In the genomic region with DNA sequence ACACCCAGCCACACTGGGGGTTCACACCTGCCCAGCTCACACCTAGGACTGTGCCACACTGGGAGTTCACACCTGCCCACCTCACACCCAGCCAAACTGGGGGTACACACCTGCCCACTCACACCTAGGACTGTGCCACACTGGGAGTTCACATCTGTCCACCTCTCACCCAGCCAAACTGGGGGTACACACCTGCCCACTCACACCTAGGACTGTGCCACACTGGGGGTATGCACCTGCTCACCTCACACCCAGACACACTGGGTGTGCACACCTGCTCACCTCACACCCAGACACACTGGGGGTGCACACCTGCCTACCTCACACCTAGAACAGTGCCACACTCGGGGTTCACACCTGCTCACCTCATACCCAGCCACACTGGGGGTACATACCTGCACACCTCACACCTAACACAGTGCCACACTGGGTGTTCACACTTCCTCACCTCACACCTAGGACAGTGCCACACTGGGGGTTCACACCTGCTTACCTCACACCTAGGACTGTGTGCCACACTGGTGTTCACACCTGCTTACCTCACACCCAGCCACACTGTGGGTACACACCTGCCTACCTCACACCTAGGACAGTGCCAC, we compare ENCODE assay signal across 13 mouse cellular contexts. TPM values are rescaled to one million over a fixed set of nuclear protein-coding genes. Genes with fewer than 3 reads are reported as not detected.
DNase-seq lines count a peak whose midpoint lies in the region; ATAC-seq lines count a peak whose summit lies in the region.
"Had no signal": no experiment of that assay in that cellular context is flagged by ENCODE, and none has a peak within 500 bp of the region (broad histone marks: within the 10 kb centered on the region; RNA-seq: fewer than 3 reads in every experiment).

No protein-coding gene starts in this region.

- WGBS in intestine, embryonic 15.5 days, result 38% methylated on average over 1 of the region's 1 CpGs
- WGBS in intestine, embryonic 16.5 days, result 50% methylated on average over 1 of the region's 1 CpGs
- WGBS in embryonic facial prominence, embryonic 12.5 days, result 62% methylated on average over 1 of the region's 1 CpGs
- 54% methylated on average over 1 of the region's 1 CpGs for WGBS in forebrain, embryonic 15.5 days
- WGBS in midbrain, embryonic 13.5 days, result 50% methylated on average over 1 of the region's 1 CpGs

- peak; percentile 25; the same call in 1 of the 2 replicates for ATAC-seq in intestine, embryonic 15.5 days
- no peak; the same call in 1 of the 2 replicates for ATAC-seq in intestine, embryonic 16.5 days
- peak; percentile 69 for ATAC-seq in embryonic facial prominence, embryonic 12.5 days (ENCODE audit: insufficient number of reproducible peaks, insufficient read depth, low FRiP score, low TSS enrichment)
- peak; percentile 45 for ATAC-seq in forebrain, embryonic 15.5 days (replicated peaks)
- ATAC-seq in midbrain, embryonic 13.5 days, result peak; percentile 66
- ATAC-seq: CD4-positive, CD25-positive, alpha-beta regulatory T cell, adult 4 months had no signal

- no peak overlapping the region for H3K27ac ChIP-seq in intestine, embryonic 15.5 days
- H3K27ac ChIP-seq in intestine, embryonic 16.5 days (ENCODE audit: low read length), result no peak overlapping the region
- no peak overlapping the region for H3K27ac ChIP-seq in embryonic facial prominence, embryonic 12.5 days
- no peak overlapping the region for H3K27ac ChIP-seq in forebrain, embryonic 15.5 days (replicated peaks)
- no peak overlapping the region for H3K27ac ChIP-seq in midbrain, embryonic 13.5 days
- H3K27ac ChIP-seq: macrophage; stomach, embryonic 15.5 days had no signal

- no peak for DNase-seq in ovary, postnatal 36 days (ENCODE audit: low spot score)
- no peak for DNase-seq in urinary bladder, postnatal 4 days (ENCODE audit: low spot score in 2 of 2)
- DNase-seq: cerebellum, postnatal 10 days; kidney, adult 9 months had no signal

- no peaks in the 10 kb centered on the region for H3K36me3 ChIP-seq in intestine, embryonic 15.5 days
- H3K36me3 ChIP-seq in intestine, embryonic 16.5 days (ENCODE audit: control insufficient read depth, insufficient read depth, low read length), result no peaks in the 10 kb centered on the region
- H3K36me3 ChIP-seq in embryonic facial prominence, embryonic 12.5 days, result no peaks in the 10 kb centered on the region
- H3K36me3 ChIP-seq in forebrain, embryonic 15.5 days, result no peaks in the 10 kb centered on the region
- H3K36me3 ChIP-seq in midbrain, embryonic 13.5 days, result no peaks in the 10 kb centered on the region
- H3K36me3 ChIP-seq: stomach, embryonic 15.5 days had no signal

- H3K27me3 ChIP-seq in intestine, embryonic 15.5 days (replicated peaks), result no peaks in the 10 kb centered on the region
- H3K27me3 ChIP-seq in intestine, embryonic 16.5 days (replicated peaks; ENCODE audit: control insufficient read depth, insufficient read depth, low read length), result no peaks in the 10 kb centered on the region
- H3K27me3 ChIP-seq in embryonic facial prominence, embryonic 12.5 days, result 0 out of 2 replicates have a peak, but pooled peaks cover 2% of the 10 kb centered on the region
- H3K27me3 ChIP-seq in forebrain, embryonic 15.5 days, result no peaks in the 10 kb centered on the region
- no peaks in the 10 kb centered on the region for H3K27me3 ChIP-seq in midbrain, embryonic 13.5 days
- H3K27me3 ChIP-seq: stomach, embryonic 15.5 days had no signal

- no peak overlapping the region for H3K4me2 ChIP-seq in intestine, embryonic 15.5 days (replicated peaks)
- H3K4me2 ChIP-seq in intestine, embryonic 16.5 days (ENCODE audit: low read depth, low read length), result no peak overlapping the region
- no peak overlapping the region for H3K4me2 ChIP-seq in embryonic facial prominence, embryonic 12.5 days (replicated peaks)
- no peak overlapping the region for H3K4me2 ChIP-seq in forebrain, embryonic 15.5 days (replicated peaks)
- H3K4me2 ChIP-seq in midbrain, embryonic 13.5 days (replicated peaks), result no peak overlapping the region
- H3K4me2 ChIP-seq: stomach, embryonic 15.5 days had no signal

- no peaks in the 10 kb centered on the region for H3K4me1 ChIP-seq in intestine, embryonic 15.5 days (replicated peaks)
- H3K4me1 ChIP-seq in intestine, embryonic 16.5 days (ENCODE audit: control insufficient read depth, insufficient read depth, low read length), result no peaks in the 10 kb centered on the region
- peaks cover 2% of the 10 kb centered on the region; the same call in 1 of the 2 replicates for H3K4me1 ChIP-seq in embryonic facial prominence, embryonic 12.5 days
- H3K4me1 ChIP-seq in forebrain, embryonic 15.5 days, result 0 out of 2 replicates have a peak, but pooled peaks cover 3% of the 10 kb centered on the region
- no peaks in the 10 kb centered on the region for H3K4me1 ChIP-seq in midbrain, embryonic 13.5 days (replicated peaks)
- H3K4me1 ChIP-seq: stomach, embryonic 15.5 days had no signal

- no peaks in the 10 kb centered on the region for H3K9me3 ChIP-seq in intestine, embryonic 15.5 days
- H3K9me3 ChIP-seq in intestine, embryonic 16.5 days (ENCODE audit: control insufficient read depth, low read length), result no peaks in the 10 kb centered on the region
- peaks cover 4% of the 10 kb centered on the region; the same call in 1 of the 2 replicates for H3K9me3 ChIP-seq in embryonic facial prominence, embryonic 12.5 days
- H3K9me3 ChIP-seq in forebrain, embryonic 15.5 days, result no peaks in the 10 kb centered on the region
- no peaks in the 10 kb centered on the region for H3K9me3 ChIP-seq in midbrain, embryonic 13.5 days
- H3K9me3 ChIP-seq: stomach, embryonic 15.5 days had no signal

- no peak overlapping the region for H3K4me3 ChIP-seq in intestine, embryonic 15.5 days (replicated peaks)
- no peak overlapping the region for H3K4me3 ChIP-seq in intestine, embryonic 16.5 days (ENCODE audit: low read length)
- H3K4me3 ChIP-seq in embryonic facial prominence, embryonic 12.5 days, result no peak overlapping the region
- no peak overlapping the region for H3K4me3 ChIP-seq in forebrain, embryonic 15.5 days
- H3K4me3 ChIP-seq in midbrain, embryonic 13.5 days (replicated peaks), result no peak overlapping the region
- H3K4me3 ChIP-seq: stomach, embryonic 15.5 days had no signal

- no peak overlapping the region for H3K9ac ChIP-seq in intestine, embryonic 15.5 days
- H3K9ac ChIP-seq in intestine, embryonic 16.5 days (ENCODE audit: low read depth, low read length), result no peak overlapping the region
- H3K9ac ChIP-seq in embryonic facial prominence, embryonic 12.5 days, result no peak overlapping the region
- no peak overlapping the region for H3K9ac ChIP-seq in forebrain, embryonic 15.5 days (replicated peaks)
- no peak overlapping the region for H3K9ac ChIP-seq in midbrain, embryonic 13.5 days (replicated peaks)
- H3K9ac ChIP-seq: stomach, embryonic 15.5 days had no signal

RNA-seq across cellular contexts. Expression of gene Lyzl4, which starts 35.3 kb away (rescaled TPM):
- polyA plus RNA-seq in intestine, embryonic 15.5 days (2015; fragmentation: Nextera tagmentation; extraction: Ambion mirVana), result not detected in 2 replicates
- not detected in 2 replicates for polyA plus RNA-seq in intestine, embryonic 16.5 days (2015; fragmentation: Nextera tagmentation; extraction: Ambion mirVana)
- 0.63 TPM in 1 of 2 replicates, not detected in the other for polyA plus RNA-seq in embryonic facial prominence, embryonic 12.5 days (2016; fragmentation: Nextera tagmentation; extraction: Ambion mirVana)
- polyA plus RNA-seq in forebrain, embryonic 15.5 days (2015; fragmentation: Nextera tagmentation; extraction: Ambion mirVana), result not detected in 2 replicates
- 0.24 TPM in 1 of 2 replicates, not detected in the other for polyA plus RNA-seq in midbrain, embryonic 13.5 days (2015; fragmentation: Nextera tagmentation; extraction: Ambion mirVana)
- polyA plus RNA-seq: CD4-positive, CD25-positive, alpha-beta regulatory T cell, adult 4 months; liver, adult 2 months had no signal

RNA-seq across cellular contexts. Expression of gene Vipr1, which starts 35.9 kb away (rescaled TPM):
- 6.1 and 7.0 TPM in 2 replicates for polyA plus RNA-seq in intestine, embryonic 15.5 days (2015; fragmentation: Nextera tagmentation; extraction: Ambion mirVana)
- polyA plus RNA-seq in intestine, embryonic 16.5 days (2015; fragmentation: Nextera tagmentation; extraction: Ambion mirVana), result 6.8 and 8.9 TPM in 2 replicates
- 0.62 and 0.73 TPM in 2 replicates for polyA plus RNA-seq in embryonic facial prominence, embryonic 12.5 days (2016; fragmentation: Nextera tagmentation; extraction: Ambion mirVana)
- 0.45 and 0.77 TPM in 2 replicates for polyA plus RNA-seq in forebrain, embryonic 15.5 days (2015; fragmentation: Nextera tagmentation; extraction: Ambion mirVana)
- 0.43 and 0.48 TPM in 2 replicates for polyA plus RNA-seq in midbrain, embryonic 13.5 days (2015; fragmentation: Nextera tagmentation; extraction: Ambion mirVana)
